Comparison of ENCODE assay signal across 14 mouse cellular contexts in genomic region chr4:151194030-151194714, GRCm38 (mm10).
DNase-seq lines count a peak whose midpoint lies in the region; ATAC-seq lines count a peak whose summit lies in the region.
"Had no signal": no experiment of that assay in that cellular context is flagged by ENCODE, and none has a peak within 500 bp of the region (broad histone marks: within the 10 kb centered on the region; RNA-seq: fewer than 3 reads in every experiment).

No protein-coding gene starts in this region.

- H3K9me3 ChIP-seq in heart, embryonic 12.5 days (replicated peaks), result no peaks in the 10 kb centered on the region
- H3K9me3 ChIP-seq in heart, embryonic 16.5 days (replicated peaks; ENCODE audit: control insufficient read depth, low read length), result no peaks in the 10 kb centered on the region
- H3K9me3 ChIP-seq: liver, embryonic 13.5 days had no signal

- H3K36me3 ChIP-seq in heart, embryonic 12.5 days, result no peaks in the 10 kb centered on the region
- no peaks in the 10 kb centered on the region for H3K36me3 ChIP-seq in heart, embryonic 16.5 days (ENCODE audit: control insufficient read depth, insufficient read depth)
- H3K36me3 ChIP-seq: liver, embryonic 13.5 days had no signal

- peak overlapping the region; percentile 89 for H3K27ac ChIP-seq in heart, embryonic 12.5 days (ENCODE audit: poor library complexity, severe bottlenecking)
- peak overlapping the region; percentile 79 for H3K27ac ChIP-seq in heart, embryonic 16.5 days (ENCODE audit: low read length)
- H3K27ac ChIP-seq: liver, embryonic 13.5 days had no signal

- H3K4me2 ChIP-seq in heart, embryonic 12.5 days, result no peak overlapping the region
- no peak overlapping the region for H3K4me2 ChIP-seq in heart, embryonic 16.5 days (ENCODE audit: low read depth, low read length)
- H3K4me2 ChIP-seq: liver, embryonic 13.5 days had no signal

- no peaks in the 10 kb centered on the region for H3K27me3 ChIP-seq in heart, embryonic 12.5 days (replicated peaks)
- H3K27me3 ChIP-seq in heart, embryonic 16.5 days (ENCODE audit: control insufficient read depth, insufficient read depth, low read length), result no peaks in the 10 kb centered on the region
- H3K27me3 ChIP-seq: CH12.LX; liver, embryonic 13.5 days had no signal

- DNase-seq in heart, postnatal 36 days, result no peak
- DNase-seq in mesoderm, embryonic 11.5 days (ENCODE audit: low read depth, low spot score), result peak; percentile 66
- peak; percentile 49 for DNase-seq in retina, embryonic 14.5 days (ENCODE audit: low spot score)
- no peak for DNase-seq in frontal cortex, postnatal 25 days (ENCODE audit: low spot score in 2 of 2)
- DNase-seq in adrenal gland, postnatal 10 days, result no peak
- DNase-seq: adrenal gland, adult 8-10 months; kidney, adult 18-20 months; kidney, postnatal 4 days; liver, embryonic 13.5 days; lung, postnatal 36 days; thymus, postnatal 36 days had no signal

- H3K9ac ChIP-seq in heart, embryonic 12.5 days, result no peak overlapping the region
- H3K9ac ChIP-seq in heart, embryonic 16.5 days (ENCODE audit: low read length), result no peak overlapping the region; the same call in 1 of the 2 replicates
- H3K9ac ChIP-seq: liver, embryonic 13.5 days had no signal

- WGBS in heart, embryonic 12.5 days, result 36% methylated on average over 11 of the region's 11 CpGs
- WGBS in heart, embryonic 16.5 days, result 38% methylated on average over 11 of the region's 11 CpGs

- no peak overlapping the region for H3K4me3 ChIP-seq in heart, embryonic 12.5 days
- no peak overlapping the region for H3K4me3 ChIP-seq in heart, embryonic 16.5 days (ENCODE audit: low read length)
- H3K4me3 ChIP-seq: liver, embryonic 13.5 days had no signal

- H3K4me1 ChIP-seq in heart, embryonic 12.5 days (replicated peaks), result peaks cover 20% of the 10 kb centered on the region
- peaks cover 10% of the 10 kb centered on the region; the same call in 1 of the 2 replicates for H3K4me1 ChIP-seq in heart, embryonic 16.5 days (ENCODE audit: control insufficient read depth, insufficient read depth, low read length)
- H3K4me1 ChIP-seq: liver, embryonic 13.5 days had no signal

- ATAC-seq in heart, embryonic 12.5 days (ENCODE audit: insufficient number of reproducible peaks, low FRiP score), result no peak
- peak; percentile 38; the same call in 1 of the 2 replicates for ATAC-seq in heart, embryonic 16.5 days (replicated peaks; ENCODE audit: extremely low read depth, insufficient read depth, low FRiP score)

- intact Hi-C loops in heart, postnatal 36 days (cut with DNase I), result no loop called here

Comparison
In these comparisons a context has a peak if more than half of its experiments do, and no peak if none do; other contexts are left out.
1. DNase-seq: peak in mesoderm, embryonic 11.5 days (single experiment) and retina, embryonic 14.5 days (single experiment); none in heart, postnatal 36 days (0 of 2), frontal cortex, postnatal 25 days (0 of 2) and adrenal gland, postnatal 10 days (single experiment).